Comparison of ENCODE assay signal across 11 mouse cellular contexts in the genomic region with DNA sequence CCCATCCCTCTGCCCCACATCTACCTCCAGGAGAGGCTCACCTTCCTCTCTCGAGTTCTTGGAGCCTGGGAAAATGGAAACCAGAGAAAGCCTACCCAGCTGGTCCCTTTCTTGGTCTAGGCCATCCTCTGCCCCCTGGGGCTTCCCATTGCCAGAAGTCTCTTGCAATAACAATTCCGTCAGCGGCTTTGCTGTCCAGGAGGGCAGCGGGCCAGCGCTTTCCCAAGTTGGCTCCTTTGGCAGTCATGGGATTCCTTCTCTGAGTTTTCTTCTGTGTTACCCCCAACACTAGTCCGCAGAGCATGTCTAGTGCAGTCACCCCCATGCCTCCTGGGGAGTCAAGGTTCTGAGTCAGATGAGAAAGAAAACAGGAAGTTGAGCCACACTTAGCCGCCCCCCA. TPM values are rescaled to one million over a fixed set of nuclear protein-coding genes. Genes with fewer than 3 reads are reported as not detected.
DNase-seq lines count a peak whose midpoint lies in the region; ATAC-seq and TF ChIP-seq lines count a peak whose summit lies in the region.
"Had no signal": no experiment of that assay in that cellular context is flagged by ENCODE, and none has a peak within 500 bp of the region (broad histone marks: within the 10 kb centered on the region; RNA-seq: fewer than 3 reads in every experiment).

No protein-coding gene starts in this region.

- H3K27ac ChIP-seq in hindbrain, postnatal 0 days: no peak overlapping the region
- H3K27ac ChIP-seq in hindbrain, embryonic 13.5 days: no peak overlapping the region
- peak overlapping the region; percentile 61 for H3K27ac ChIP-seq in brown adipose tissue, adult 24 weeks (replicated peaks; ENCODE audit: low read depth, low read length)
- H3K27ac ChIP-seq in midbrain, embryonic 14.5 days (replicated peaks; ENCODE audit: low read depth, low read length): no peak overlapping the region

- H3K9me3 ChIP-seq in hindbrain, postnatal 0 days (ENCODE audit: low read length): no peaks in the 10 kb centered on the region
- H3K9me3 ChIP-seq in hindbrain, embryonic 13.5 days: no peaks in the 10 kb centered on the region
- no peaks in the 10 kb centered on the region for H3K9me3 ChIP-seq in midbrain, embryonic 14.5 days (ENCODE audit: control insufficient read depth, low read length)

- H3K36me3 ChIP-seq in hindbrain, postnatal 0 days (ENCODE audit: insufficient read depth, low read length): no peaks in the 10 kb centered on the region
- H3K36me3 ChIP-seq in hindbrain, embryonic 13.5 days: no peaks in the 10 kb centered on the region
- no peaks in the 10 kb centered on the region for H3K36me3 ChIP-seq in midbrain, embryonic 14.5 days (ENCODE audit: control insufficient read depth, insufficient read depth, low read length)

- TF ChIP-seq CTCF in hindbrain, postnatal 0 days (IDR thresholded peaks at IDR 0.05; ENCODE audit: low read depth): no peak

- H3K9ac ChIP-seq in hindbrain, postnatal 0 days (replicated peaks; ENCODE audit: low read length): no peak overlapping the region
- no peak overlapping the region for H3K9ac ChIP-seq in hindbrain, embryonic 13.5 days
- H3K9ac ChIP-seq in midbrain, embryonic 14.5 days (replicated peaks; ENCODE audit: low read length): no peak overlapping the region
- H3K9ac ChIP-seq: liver, postnatal 0 days had no signal

- no peak overlapping the region for H3K4me2 ChIP-seq in hindbrain, postnatal 0 days (ENCODE audit: low read depth, low read length)
- H3K4me2 ChIP-seq in hindbrain, embryonic 13.5 days: no peak overlapping the region
- no peak overlapping the region for H3K4me2 ChIP-seq in midbrain, embryonic 14.5 days (ENCODE audit: low read length)

- ATAC-seq in hindbrain, postnatal 0 days: no peak
- ATAC-seq in hindbrain, embryonic 13.5 days (ENCODE audit: low FRiP score): no peak
- ATAC-seq in midbrain, embryonic 14.5 days (ENCODE audit: low FRiP score, low TSS enrichment): no peak
- ATAC-seq: liver, postnatal 0 days had no signal

- H3K4me1 ChIP-seq in hindbrain, postnatal 0 days (ENCODE audit: insufficient read depth, low read length): 0 out of 2 replicates have a peak, but pooled peaks cover 2% of the 10 kb centered on the region
- no peaks in the 10 kb centered on the region for H3K4me1 ChIP-seq in hindbrain, embryonic 13.5 days (replicated peaks)
- H3K4me1 ChIP-seq in brown adipose tissue, adult 24 weeks (ENCODE audit: control insufficient read depth, insufficient read depth, insufficient read length, low read length): peaks cover 15% of the 10 kb centered on the region
- no peaks in the 10 kb centered on the region for H3K4me1 ChIP-seq in midbrain, embryonic 14.5 days (ENCODE audit: control insufficient read depth, insufficient read depth, low read length)

- H3K4me3 ChIP-seq in hindbrain, postnatal 0 days (ENCODE audit: low read length): no peak overlapping the region
- no peak overlapping the region for H3K4me3 ChIP-seq in hindbrain, embryonic 13.5 days
- H3K4me3 ChIP-seq in brown adipose tissue, adult 24 weeks (ENCODE audit: insufficient read depth, low read depth, low read length): no peak overlapping the region
- no peak overlapping the region for H3K4me3 ChIP-seq in midbrain, embryonic 14.5 days (replicated peaks; ENCODE audit: low read depth, low read length)

- intact Hi-C loops in heart, postnatal 36 days (cut with DNase I): no loop called here

- DNase-seq in hindbrain, postnatal 0 days (ENCODE audit: low spot score): peak; percentile 24
- peak; percentile 84 to 86 for DNase-seq in heart, postnatal 36 days
- peak; percentile 75 to 91 for DNase-seq in lung, postnatal 4 days
- DNase-seq in right cerebral cortex, adult 2 months (ENCODE audit: low spot score in 2 of 2): no peak
- no peak for DNase-seq in midbrain, embryonic 14.5 days
- no peak for DNase-seq in thymus, postnatal 10 days (ENCODE audit: low spot score in 2 of 2)
- DNase-seq: liver, postnatal 0 days had no signal

- 53% methylated on average over 7 of the region's 7 CpGs for WGBS in hindbrain, postnatal 0 days
- WGBS in hindbrain, embryonic 13.5 days: 62% methylated on average over 7 of the region's 7 CpGs
- WGBS in midbrain, embryonic 14.5 days: 76% methylated on average over 7 of the region's 7 CpGs

- H3K27me3 ChIP-seq in hindbrain, postnatal 0 days (ENCODE audit: insufficient read depth, low read length): no peaks in the 10 kb centered on the region
- H3K27me3 ChIP-seq in hindbrain, embryonic 13.5 days: no peaks in the 10 kb centered on the region
- no peaks in the 10 kb centered on the region for H3K27me3 ChIP-seq in midbrain, embryonic 14.5 days (ENCODE audit: control insufficient read depth, insufficient read depth, low read length)

RNA-seq across cellular contexts. Expression of gene Tnxb, which starts 22.6 kb away (rescaled TPM):
- 3.1 and 4.0 TPM in 2 replicates for total RNA-seq in hindbrain, postnatal 0 days (2014; rRNA removed)
- 0.16 and 0.28 TPM in 2 replicates for polyA plus RNA-seq in hindbrain, postnatal 0 days (2015; fragmentation: Nextera tagmentation; extraction: Ambion mirVana)
- 0.09 TPM in 2 replicates for polyA plus RNA-seq in hindbrain, embryonic 13.5 days (2015; fragmentation: Nextera tagmentation; extraction: Ambion mirVana)
- polyA plus RNA-seq in brown adipose tissue, adult 24 weeks (2012; ENCODE audit: insufficient read depth, insufficient read length, missing spikeins): 9.7 and 10.1 TPM in 2 replicates
- 10 to 100 TPM; 35.6 to 39.7 TPM for total RNA-seq in heart, postnatal 36 days (2021)
- 0.13 and 0.24 TPM in 2 replicates for polyA plus RNA-seq in midbrain, embryonic 14.5 days (2014; fragmentation: Nextera tagmentation; extraction: Ambion mirVana)
- total RNA-seq: CH12.LX had no signal

RNA-seq across cellular contexts. Expression of gene Atf6b, which starts 46.0 kb away (rescaled TPM):
- 53.6 and 70.6 TPM in 2 replicates for total RNA-seq in hindbrain, postnatal 0 days (2014; rRNA removed)
- polyA plus RNA-seq in hindbrain, postnatal 0 days (2015; fragmentation: Nextera tagmentation; extraction: Ambion mirVana): 74.2 and 78.2 TPM in 2 replicates
- 117 and 122 TPM in 2 replicates for polyA plus RNA-seq in hindbrain, embryonic 13.5 days (2015; fragmentation: Nextera tagmentation; extraction: Ambion mirVana)
- polyA plus RNA-seq in brown adipose tissue, adult 24 weeks (2012; ENCODE audit: insufficient read depth, insufficient read length, missing spikeins): 16.2 and 17.1 TPM in 2 replicates
- total RNA-seq in heart, postnatal 36 days (2021): 10 to 100 TPM; 15.3 to 16.1 TPM
- 97.1 TPM in 2 replicates for polyA plus RNA-seq in midbrain, embryonic 14.5 days (2014; fragmentation: Nextera tagmentation; extraction: Ambion mirVana)

RNA-seq across cellular contexts. Expression of gene Fkbpl, which starts 48.3 kb away (rescaled TPM):
- 4.9 and 6.1 TPM in 2 replicates for total RNA-seq in hindbrain, postnatal 0 days (2014; rRNA removed)
- polyA plus RNA-seq in hindbrain, postnatal 0 days (2015; fragmentation: Nextera tagmentation; extraction: Ambion mirVana): 10.4 and 11.8 TPM in 2 replicates
- 16.9 and 17.6 TPM in 2 replicates for polyA plus RNA-seq in hindbrain, embryonic 13.5 days (2015; fragmentation: Nextera tagmentation; extraction: Ambion mirVana)
- polyA plus RNA-seq in brown adipose tissue, adult 24 weeks (2012; ENCODE audit: insufficient read depth, insufficient read length, missing spikeins): 11.1 and 26.4 TPM in 2 replicates
- total RNA-seq in heart, postnatal 36 days (2021): 1 to 10 TPM; 6.9 to 9.9 TPM
- 11.2 and 14.5 TPM in 2 replicates for polyA plus RNA-seq in midbrain, embryonic 14.5 days (2014; fragmentation: Nextera tagmentation; extraction: Ambion mirVana)

RNA-seq across cellular contexts. Expression of gene C4b, which starts 50.8 kb away (rescaled TPM):
- 1.0 and 1.9 TPM in 2 replicates for total RNA-seq in hindbrain, postnatal 0 days (2014; rRNA removed)
- 0.86 and 1.1 TPM in 2 replicates for polyA plus RNA-seq in hindbrain, postnatal 0 days (2015; fragmentation: Nextera tagmentation; extraction: Ambion mirVana)
- 0.09 TPM in 1 of 2 replicates, not detected in the other for polyA plus RNA-seq in hindbrain, embryonic 13.5 days (2015; fragmentation: Nextera tagmentation; extraction: Ambion mirVana)
- polyA plus RNA-seq in brown adipose tissue, adult 24 weeks (2012; ENCODE audit: insufficient read depth, insufficient read length, missing spikeins): 17.7 and 28.0 TPM in 2 replicates
- total RNA-seq in heart, postnatal 36 days (2021): 10 to 100 TPM; 22.8 to 24.7 TPM
- 0.09 TPM in 1 of 2 replicates, not detected in the other for polyA plus RNA-seq in midbrain, embryonic 14.5 days (2014; fragmentation: Nextera tagmentation; extraction: Ambion mirVana)
- total RNA-seq: CH12.LX had no signal
- polyA plus RNA-seq: neural tube, embryonic 11.5 days had no signal

Comparison
In these comparisons a context has a peak if more than half of its experiments do, and no peak if none do; other contexts are left out.
1. DNase-seq: peak in hindbrain, postnatal 0 days (single experiment), heart, postnatal 36 days (2 of 2) and lung, postnatal 4 days (2 of 2); none in right cerebral cortex, adult 2 months (0 of 2), midbrain, embryonic 14.5 days (single experiment) and thymus, postnatal 10 days (0 of 2).